Mouse (Mus musculus): ENCODE data around the gene Bex6. TPM values are rescaled to one million over a fixed set of nuclear protein-coding genes. Genes with fewer than 3 reads are reported as not detected.

Bex6 gene
- not detected for polyA plus RNA-seq (2017; shearing (Covaris generic))

DNA sequence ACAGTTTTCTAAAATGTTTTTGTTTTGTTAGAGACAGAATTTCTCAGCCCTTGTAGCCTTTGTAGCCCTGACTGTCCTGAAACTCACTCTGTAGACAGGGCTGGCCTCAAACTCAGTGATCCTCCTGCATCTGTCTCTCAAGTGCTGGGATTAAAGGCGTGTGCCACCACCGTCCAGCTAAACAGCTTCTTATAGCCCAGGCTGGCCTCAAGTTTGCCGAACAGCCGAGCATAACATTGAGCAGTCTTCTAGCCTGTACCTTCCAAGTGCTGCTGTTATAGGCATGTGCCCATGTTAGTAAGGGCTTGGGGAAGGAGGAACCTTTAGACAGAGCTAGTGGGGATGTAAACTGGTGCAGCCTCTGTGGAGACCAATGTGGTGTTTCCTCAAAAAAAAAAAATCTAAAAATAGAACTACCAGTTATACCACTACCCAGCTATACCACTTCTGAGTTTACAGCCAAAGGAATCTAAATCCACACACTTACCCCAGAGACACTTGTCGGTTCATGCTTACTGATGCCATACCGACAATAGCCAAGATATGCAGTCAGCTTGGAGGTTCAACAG, at the start of gene Bex6:
Bex6 (plus strand) TSS at position 491 of the 569 bp plus-strand sequence.

GRCm38 (mm10) chr16:32165281-32165821, 14.3 kb upstream of the Bex6 start, which contains the start of gene Nrros:
Gene Nrros (minus strand): TSS chr16:32165594.

Other genes starting within 250 kb of the Bex6 start
- not detected for gene Pigz, start 246.0 kb upstream of the Bex6 start, polyA plus RNA-seq (2017; shearing (Covaris generic))
- gene 0610012G03Rik, start 231.3 kb upstream of the Bex6 start, polyA plus RNA-seq (2017; shearing (Covaris generic)): 14.4 TPM
- 16.2 TPM for gene Ncbp2, start 231.3 kb upstream of the Bex6 start, polyA plus RNA-seq (2017; shearing (Covaris generic))
- 21.4 TPM for gene Senp5, start 176.5 kb upstream of the Bex6 start, polyA plus RNA-seq (2017; shearing (Covaris generic))
- gene Pak2, start 100.5 kb upstream of the Bex6 start, polyA plus RNA-seq (2017; shearing (Covaris generic)): 127 TPM
- gene Pigx, start 80.1 kb upstream of the Bex6 start, polyA plus RNA-seq (2017; shearing (Covaris generic)): 69.8 TPM
- 7.2 TPM for gene Cep19, start 80.0 kb upstream of the Bex6 start, polyA plus RNA-seq (2017; shearing (Covaris generic))
- gene Nrros, start 14.2 kb upstream of the Bex6 start, polyA plus RNA-seq (2017; shearing (Covaris generic)): 29.7 TPM
- gene Fbxo45, start 67.3 kb downstream of the Bex6 start, polyA plus RNA-seq (2017; shearing (Covaris generic)): 10.9 TPM
- gene Wdr53, start 67.4 kb downstream of the Bex6 start, polyA plus RNA-seq (2017; shearing (Covaris generic)): 10.2 TPM
- not detected for gene Smco1, start 91.6 kb downstream of the Bex6 start, polyA plus RNA-seq (2017; shearing (Covaris generic))
- gene Rnf168, start 97.6 kb downstream of the Bex6 start, polyA plus RNA-seq (2017; shearing (Covaris generic)): 21.6 TPM
- 40.2 TPM for gene Ubxn7, start 152.4 kb downstream of the Bex6 start, polyA plus RNA-seq (2017; shearing (Covaris generic))
- not detected for gene Tm4sf19, start 220.7 kb downstream of the Bex6 start, polyA plus RNA-seq (2017; shearing (Covaris generic))
- gene Tctex1d2, start 239.9 kb downstream of the Bex6 start, polyA plus RNA-seq (2017; shearing (Covaris generic)): 2.8 TPM

Data from effector memory CD4-positive, alpha-beta T cell, adult 5 months (primary cell).